Mouse (Mus musculus): ENCODE results near the gene Kif3b.
A peak's percentile ranks its signal among the peaks of the same experiment; 100 is the strongest.

The Kif3b gene

GRCm38 (mm10) chr2:153298460-153298859, 7.2 kb downstream of the Kif3b start:
- DNase-seq: no peak

- DNase-seq: no peak
Observed at GRCm38 (mm10) chr2:153298863-153299262, 7.7 kb downstream of the Kif3b start.

- DNase-seq: no peak
Observed at GRCm38 (mm10) chr2:153301123-153301522, 9.9 kb downstream of the Kif3b start.

GRCm38 (mm10) chr2:153305240-153305639, 14.0 kb downstream of the Kif3b start:
- no peak for DNase-seq

- DNase-seq: no peak
Observed at GRCm38 (mm10) chr2:153308586-153308985, 17.4 kb downstream of the Kif3b start.

- DNase-seq: no peak
Observed at GRCm38 (mm10) chr2:153309106-153309505, 17.9 kb downstream of the Kif3b start.

- no peak for DNase-seq
Observed at GRCm38 (mm10) chr2:153310228-153310627, 19.0 kb downstream of the Kif3b start.

GRCm38 (mm10) chr2:153312884-153313283, 21.7 kb downstream of the Kif3b start:
- DNase-seq: no peak

GRCm38 (mm10) chr2:153318408-153318807, 27.2 kb downstream of the Kif3b start:
- DNase-seq: no peak

GRCm38 (mm10) chr2:153319036-153319643, 27.9 kb downstream of the Kif3b start:
- no peak for DNase-seq

GRCm38 (mm10) chr2:153325706-153326376, 34.6 kb downstream of the Kif3b start:
- peak in 1 of 2 experiments; percentile 43 for DNase-seq

- DNase-seq: no peak
Observed at GRCm38 (mm10) chr2:153332271-153332670, 41.1 kb downstream of the Kif3b start.

GRCm38 (mm10) chr2:153332981-153333380, 41.8 kb downstream of the Kif3b start:
- DNase-seq: peak in 1 of 2 experiments; percentile 45

- peak; percentile 39 to 47 for DNase-seq
Observed at GRCm38 (mm10) chr2:153333822-153334232, 42.6 kb downstream of the Kif3b start.

- DNase-seq: no peak
Observed at GRCm38 (mm10) chr2:153334281-153334680, 43.1 kb downstream of the Kif3b start.

- DNase-seq: peak; percentile 48 to 70
Observed at GRCm38 (mm10) chr2:153336117-153336516, 44.9 kb downstream of the Kif3b start.

- DNase-seq: no peak
Observed at GRCm38 (mm10) chr2:153338361-153339350, 47.4 kb downstream of the Kif3b start.

- DNase-seq: no peak
Observed at GRCm38 (mm10) chr2:153342166-153342565, 51.0 kb downstream of the Kif3b start.

- no peak for DNase-seq
Observed at GRCm38 (mm10) chr2:153342602-153343001, 51.4 kb downstream of the Kif3b start.

GRCm38 (mm10) chr2:153343191-153343590, 52.0 kb downstream of the Kif3b start:
- DNase-seq: no peak

GRCm38 (mm10) chr2:153345071-153345453, 53.8 kb downstream of the Kif3b start:
- no peak for DNase-seq

- DNase-seq: peak; percentile 96 to 98
Observed at GRCm38 (mm10) chr2:153345454-153346220, 54.4 kb downstream of the Kif3b start, which contains the start of gene Asxl1. TSS of gene Asxl1 (plus strand) at chr2:153345829.
